Mouse (Mus musculus) brain, adult 2 months (tissue): ENCODE results near the gene E130208F15Rik.

Experiments
- DNase-seq: peaks from one replicate; pipeline ENCODE4 v3.0.0; 2011; ENCODE audit warnings: low read depth, low spot score

Gene E130208F15Rik

DNA sequence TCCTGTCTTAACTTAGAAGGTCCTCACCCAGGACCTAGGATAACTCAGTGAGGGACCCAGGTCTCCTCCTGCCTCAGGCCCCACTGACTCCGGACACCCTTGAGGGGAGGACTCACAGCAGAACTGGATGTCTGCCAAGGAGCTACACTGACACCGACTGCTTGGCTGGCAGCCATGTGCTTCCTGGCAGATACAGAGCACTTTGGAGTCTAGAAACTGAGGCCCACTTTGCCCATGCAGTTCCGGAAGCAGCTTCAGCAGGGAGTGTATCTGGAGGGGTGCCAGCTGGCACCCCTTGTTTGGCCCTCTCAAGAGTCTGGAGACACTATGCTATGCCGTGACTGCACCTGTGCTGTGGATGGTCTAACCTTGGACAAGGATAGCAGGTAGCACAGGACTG, 11.9 kb downstream of the E130208F15Rik start:
- DNase-seq, result peak; percentile 93

- DNase-seq, result no peak
These were observed 13.0 kb downstream of the E130208F15Rik start for GRCm38 (mm10) chr7:30334563-30334962.

GRCm38 (mm10) chr7:30335688-30336087, 14.1 kb downstream of the E130208F15Rik start:
- DNase-seq, result peak; percentile 62

- DNase-seq, result peak; percentile 98
These were observed 14.8 kb downstream of the E130208F15Rik start for GRCm38 (mm10) chr7:30336384-30336783.

- peak; percentile 86 for DNase-seq
These were observed 18.0 kb downstream of the E130208F15Rik start for GRCm38 (mm10) chr7:30339432-30340109.

DNA sequence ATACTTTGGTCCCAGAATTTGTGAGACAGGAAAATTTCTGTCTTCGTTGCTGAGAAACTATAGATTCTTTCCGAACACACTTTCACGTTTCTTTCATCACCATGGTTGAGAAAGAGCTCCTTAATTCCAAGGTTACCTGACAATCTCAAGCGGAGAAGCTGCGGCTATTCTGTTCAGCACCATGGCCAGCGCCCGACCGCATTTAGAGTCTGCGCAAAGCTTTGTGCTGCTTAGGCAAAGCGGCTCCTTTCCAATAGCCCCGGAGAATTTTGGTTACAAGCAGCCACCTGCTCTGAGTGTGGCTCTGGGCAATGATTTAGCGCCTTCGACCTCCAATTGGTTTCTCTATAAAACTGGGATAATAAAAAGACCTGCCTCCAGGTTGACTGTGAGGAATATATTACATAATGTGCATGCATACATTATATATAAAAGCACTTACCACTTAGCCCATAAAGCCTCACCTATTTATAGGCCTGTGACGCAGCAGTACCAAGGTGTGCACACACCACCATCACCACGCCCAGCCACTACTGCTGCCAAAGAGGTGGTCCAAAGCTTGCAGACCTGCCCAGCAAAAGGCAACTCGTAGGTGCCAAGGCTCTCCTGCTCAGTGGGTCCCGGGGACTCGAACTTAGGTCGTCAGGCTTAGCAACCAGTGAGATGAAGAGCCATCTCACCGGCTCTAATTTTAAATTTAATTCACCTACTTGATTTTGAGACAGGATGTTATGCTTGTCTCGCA, 25.3 kb downstream of the E130208F15Rik start:
- DNase-seq, result no peak

DNA sequence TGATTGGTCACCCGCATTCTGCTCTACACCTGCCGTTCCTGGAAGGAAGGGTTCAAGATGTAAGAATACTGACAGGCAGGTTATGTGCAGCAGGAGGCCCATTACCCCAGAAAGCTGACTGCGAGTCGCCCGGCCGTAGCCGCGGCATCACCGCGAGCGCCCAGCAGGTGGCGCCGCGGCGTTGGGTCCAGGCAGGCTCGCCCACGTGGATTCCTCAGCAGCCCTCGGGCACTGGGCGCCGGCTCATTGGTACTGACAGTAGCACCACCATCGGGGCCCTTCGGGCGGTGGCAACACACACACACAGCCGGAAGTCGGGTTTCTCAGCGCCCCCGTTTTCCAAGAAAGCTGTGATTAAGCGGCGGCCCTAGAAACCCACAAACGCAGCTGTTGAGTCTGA, 26.3 kb downstream of the E130208F15Rik start:
- DNase-seq, result peak; percentile 92

DNA sequence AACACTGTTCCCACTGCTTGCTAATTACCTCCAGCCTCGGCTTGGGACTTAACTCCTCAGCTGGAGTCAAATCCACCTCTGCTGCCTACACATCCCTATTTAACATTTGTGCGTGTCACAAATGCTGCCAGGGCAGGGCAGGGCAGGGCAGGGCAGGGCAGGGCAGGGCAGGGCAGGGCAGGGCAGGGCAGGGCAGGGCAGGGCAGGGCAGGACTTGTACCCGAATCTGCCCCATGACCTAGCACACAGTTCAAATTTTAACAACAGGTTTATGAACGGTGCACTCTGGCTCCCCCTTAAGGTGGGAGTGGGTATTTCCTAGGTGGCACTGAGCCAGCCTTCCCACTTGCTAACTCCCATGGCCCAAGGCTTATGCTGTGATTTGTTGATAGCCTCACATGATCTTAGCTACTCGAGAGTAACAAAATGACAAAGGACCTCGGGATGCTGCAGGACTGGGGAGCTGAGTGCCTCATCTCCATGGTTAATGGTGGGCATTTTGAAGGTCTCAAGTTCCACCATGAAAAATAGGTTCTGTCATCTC, 31.8 kb downstream of the E130208F15Rik start:
- DNase-seq, result peak; percentile 88

DNA sequence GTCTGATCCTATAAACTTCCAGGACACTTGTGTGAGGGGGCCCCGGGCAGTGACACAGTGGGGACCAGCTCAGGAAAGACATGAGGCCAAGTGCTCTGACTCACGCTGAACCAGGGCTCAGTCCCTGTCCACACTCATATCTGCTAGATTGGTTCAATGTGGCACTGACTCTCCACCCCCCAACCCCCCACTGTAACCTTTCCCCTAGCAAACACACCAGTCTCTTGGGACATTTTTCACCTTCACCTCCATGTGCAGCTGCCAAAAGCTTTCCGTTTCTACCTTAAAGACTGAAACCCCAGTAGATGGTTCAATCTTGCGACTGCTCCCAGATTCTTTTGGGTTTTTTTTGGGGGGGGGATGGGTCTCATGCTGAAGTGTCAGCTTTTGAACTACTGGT, 32.5 kb downstream of the E130208F15Rik start:
- DNase-seq, result no peak

DNA sequence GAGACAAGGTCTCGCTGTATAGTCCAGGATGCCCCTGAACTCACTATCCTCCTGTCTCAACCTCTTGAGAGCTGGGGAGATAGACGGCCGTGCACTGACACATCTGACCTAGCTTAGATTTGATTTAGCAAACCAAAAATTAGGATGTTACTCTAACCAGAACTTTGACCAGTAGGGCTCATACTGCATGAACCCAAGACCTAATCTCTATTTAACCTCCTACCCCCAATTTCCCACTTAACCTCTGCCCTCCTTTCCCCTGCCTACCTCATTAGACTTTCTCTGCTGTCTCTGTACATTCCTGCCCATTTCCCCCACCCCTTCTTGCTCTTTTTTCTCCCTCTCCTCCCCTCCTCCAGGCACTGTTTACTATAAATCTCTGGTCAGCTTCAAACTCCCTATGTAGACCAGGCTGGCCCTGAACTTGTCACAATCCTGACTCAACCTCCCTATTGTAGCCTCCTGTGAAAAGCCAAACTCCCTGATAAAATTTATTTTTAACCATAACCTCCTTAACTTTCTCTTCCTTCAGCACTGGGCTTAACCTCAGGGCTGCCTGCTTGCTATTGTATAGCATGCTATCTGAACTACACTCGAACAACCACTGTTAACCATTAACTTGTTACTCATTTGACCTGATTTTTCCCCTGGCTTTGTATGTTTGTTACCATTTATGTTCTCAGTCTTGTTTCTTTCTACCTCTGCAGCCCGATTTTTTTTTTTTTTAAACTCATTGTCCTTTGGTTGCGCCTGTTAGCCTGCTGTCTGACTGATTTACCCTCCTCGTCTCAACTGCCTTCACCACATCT, 37.0 kb downstream of the E130208F15Rik start:
- DNase-seq, result no peak

- no peak for DNase-seq
These were observed 37.8 kb downstream of the E130208F15Rik start for GRCm38 (mm10) chr7:30359276-30359865.

- no peak for DNase-seq
These were observed 38.5 kb downstream of the E130208F15Rik start for GRCm38 (mm10) chr7:30360028-30360427.

GRCm38 (mm10) chr7:30362652-30363343, 41.3 kb downstream of the E130208F15Rik start, which contains the start of gene Lrfn3:
Gene Lrfn3 (minus strand): TSS chr7:30362772.
- DNase-seq, result peak; percentile 96

DNA sequence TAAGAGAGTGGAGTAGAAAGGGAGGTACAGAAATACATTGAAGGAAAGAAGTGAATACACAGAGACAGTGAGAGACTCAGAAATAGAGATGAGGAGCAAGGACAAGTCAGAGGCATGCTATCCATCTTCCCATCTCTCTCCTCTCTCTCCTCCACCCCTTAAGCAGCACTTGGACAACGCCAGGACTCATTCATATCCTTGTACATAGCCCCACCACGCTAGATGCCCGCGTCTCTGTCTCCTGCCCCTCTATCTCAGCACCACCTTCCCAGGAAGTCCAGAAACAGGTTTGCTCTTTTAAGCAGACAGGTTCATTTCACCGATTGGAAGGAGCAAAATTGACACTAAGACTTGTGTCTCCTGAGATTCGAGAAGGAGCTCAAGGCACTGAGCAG, 41.8 kb downstream of the E130208F15Rik start:
- no peak for DNase-seq

- DNase-seq, result no peak
These were observed 45.9 kb downstream of the E130208F15Rik start for GRCm38 (mm10) chr7:30367466-30367865.
